ENCODE assay signal across 22 mouse cellular contexts in the genomic region with DNA sequence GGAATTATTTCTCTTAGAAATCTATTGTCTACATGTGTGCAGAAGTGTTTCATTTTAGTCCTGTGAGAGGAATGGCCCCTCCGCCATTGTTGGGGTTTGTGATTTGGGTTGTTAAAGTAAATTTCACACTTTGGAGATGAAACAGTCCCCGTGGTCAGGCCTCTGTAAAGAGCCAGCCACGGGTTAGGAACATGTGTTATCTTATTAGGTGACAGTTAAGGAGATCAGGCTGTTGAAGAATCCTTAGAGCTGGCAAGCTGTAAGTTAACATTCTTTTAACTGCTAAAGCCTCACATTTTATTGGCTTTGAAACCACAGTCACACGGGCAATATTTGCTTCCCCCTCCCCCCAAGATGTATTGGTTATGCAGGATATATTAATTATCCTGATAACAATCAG.
DNase-seq lines count a peak whose midpoint lies in the region; ATAC-seq and TF ChIP-seq lines count a peak whose summit lies in the region.
"Had no signal": no experiment of that assay in that cellular context is flagged by ENCODE, and none has a peak within 500 bp of the region (broad histone marks: within the 10 kb centered on the region; RNA-seq: fewer than 3 reads in every experiment).

No protein-coding gene starts in this region.

- H3K4me2 ChIP-seq in lung, embryonic 14.5 days: no peak overlapping the region
- H3K4me2 ChIP-seq in lung, embryonic 16.5 days (ENCODE audit: low read depth, low read length): no peak overlapping the region
- H3K4me2 ChIP-seq in lung, postnatal 0 days (replicated peaks; ENCODE audit: low read depth, low read length): no peak overlapping the region

- H3K9me3 ChIP-seq in lung, embryonic 14.5 days (ENCODE audit: low read depth, low read length): no peaks in the 10 kb centered on the region
- H3K9me3 ChIP-seq in lung, embryonic 16.5 days (ENCODE audit: control insufficient read depth, low read length): no peaks in the 10 kb centered on the region
- no peaks in the 10 kb centered on the region for H3K9me3 ChIP-seq in lung, postnatal 0 days (ENCODE audit: low read length)
- H3K9me3 ChIP-seq: G1E had no signal

- WGBS in lung, embryonic 14.5 days: 25% methylated on average over 4 of the region's 4 CpGs
- 26% methylated on average over 4 of the region's 4 CpGs for whole genome bisulfite sequencing in lung, embryonic 16.5 days
- 27% methylated on average over 4 of the region's 4 CpGs for WGBS in lung, postnatal 0 days

- no peak for TF ChIP-seq CTCF in lung, embryonic 14.5 days (IDR thresholded peaks at IDR 0.05; ENCODE audit: low read depth)
- TF ChIP-seq CTCF in lung, postnatal 0 days (IDR thresholded peaks at IDR 0.05): no peak

- peak; percentile 89 for DNase-seq in lung, embryonic 14.5 days
- no peak for DNase-seq in lung, postnatal 25 days (ENCODE audit: low spot score)
- no peak for DNase-seq in lung, postnatal 10 days
- peak; percentile 52 for DNase-seq in lung, postnatal 0 days (ENCODE audit: low spot score)
- DNase-seq in lung, postnatal 4 days: no peak
- DNase-seq in lung, postnatal 36 days: peak; percentile 7
- DNase-seq in lung, postnatal 14 days: no peak
- DNase-seq: adrenal gland, adult 2 months; adrenal gland, adult 8-10 months; adrenal gland, postnatal 10 days; adrenal gland, postnatal 14 days; adrenal gland, postnatal 25 days; adrenal gland, postnatal 36 days; B cell, adult 2 months; cerebellum, adult 11 months; cerebellum, adult 11-12 months had no signal

- peak; percentile 53 for ATAC-seq in lung, embryonic 14.5 days (ENCODE audit: insufficient read depth)
- ATAC-seq in lung, embryonic 16.5 days (ENCODE audit: low read depth): peak; percentile 37; the same call in 1 of the 2 replicates
- no peak for ATAC-seq in lung, postnatal 0 days
- ATAC-seq: activated CD4-positive, CD25-positive, alpha-beta regulatory T cell, adult 4 months; CD4-positive, CD25-positive, alpha-beta regulatory T cell, adult 4 months; Patski had no signal

- no peak overlapping the region for H3K27ac ChIP-seq in lung, embryonic 14.5 days (ENCODE audit: low read depth)
- H3K27ac ChIP-seq in lung, embryonic 16.5 days (ENCODE audit: low read length): no peak overlapping the region
- H3K27ac ChIP-seq in lung, postnatal 0 days (ENCODE audit: low read length): no peak overlapping the region

- TF ChIP-seq EP300 in lung, postnatal 0 days (IDR thresholded peaks at IDR 0.05): no peak

- no peaks in the 10 kb centered on the region for H3K27me3 ChIP-seq in lung, embryonic 14.5 days (ENCODE audit: insufficient read depth, low read length)
- no peaks in the 10 kb centered on the region for H3K27me3 ChIP-seq in lung, embryonic 16.5 days (ENCODE audit: control insufficient read depth, insufficient read depth, low read depth, low read length)
- no peaks in the 10 kb centered on the region for H3K27me3 ChIP-seq in lung, postnatal 0 days (replicated peaks; ENCODE audit: insufficient read depth, low read length)
- H3K27me3 ChIP-seq: CH12.LX, Patski had no signal

- H3K9ac ChIP-seq in lung, embryonic 14.5 days: no peak overlapping the region
- no peak overlapping the region for H3K9ac ChIP-seq in lung, embryonic 16.5 days (ENCODE audit: low read length)
- H3K9ac ChIP-seq in lung, postnatal 0 days (replicated peaks; ENCODE audit: low read depth): no peak overlapping the region

- no peak overlapping the region for H3K4me3 ChIP-seq in lung, embryonic 14.5 days (ENCODE audit: low read depth, low read length)
- H3K4me3 ChIP-seq in lung, embryonic 16.5 days (ENCODE audit: low read length): no peak overlapping the region
- H3K4me3 ChIP-seq in lung, postnatal 0 days (ENCODE audit: low read depth, low read length): no peak overlapping the region

- peaks cover 11% of the 10 kb centered on the region for H3K4me1 ChIP-seq in lung, embryonic 14.5 days (ENCODE audit: insufficient read depth)
- peaks cover 29% of the 10 kb centered on the region for H3K4me1 ChIP-seq in lung, embryonic 16.5 days (replicated peaks; ENCODE audit: control insufficient read depth, insufficient read depth, low read length)
- H3K4me1 ChIP-seq in lung, postnatal 0 days (ENCODE audit: insufficient read depth, low read depth, low read length): peaks cover 4% of the 10 kb centered on the region; the same call in 1 of the 2 replicates

- H3K36me3 ChIP-seq in lung, embryonic 14.5 days (ENCODE audit: insufficient read depth): no peaks in the 10 kb centered on the region
- H3K36me3 ChIP-seq in lung, embryonic 16.5 days (ENCODE audit: control insufficient read depth, insufficient read depth, low read length): no peaks in the 10 kb centered on the region
- H3K36me3 ChIP-seq in lung, postnatal 0 days (ENCODE audit: insufficient read depth, low read length): no peaks in the 10 kb centered on the region
- H3K36me3 ChIP-seq: G1E had no signal

Comparison
In these comparisons a context has a peak if more than half of its experiments do, and no peak if none do; other contexts are left out.
1. DNase-seq: peak in lung, embryonic 14.5 days (single experiment), lung, postnatal 0 days (single experiment) and lung, postnatal 36 days (single experiment); none in lung, postnatal 25 days (single experiment), lung, postnatal 10 days (single experiment), lung, postnatal 4 days (0 of 2) and lung, postnatal 14 days (single experiment).